Mouse (Mus musculus): ENCODE measurements around the gene Pitpnc1. TPM values are rescaled to one million over a fixed set of nuclear protein-coding genes. Genes with fewer than 3 reads are reported as not detected.

The Pitpnc1 gene
- polyA plus RNA-seq, 1 experiment: 14.0 TPM

- TF ChIP-seq CTCF (IDR thresholded peaks at IDR 0.05; ENCODE audit: control insufficient read depth, insufficient read depth, low read length): no peak
- TF ChIP-seq POLR2A (IDR thresholded peaks at IDR 0.05; ENCODE audit: borderline replicate concordance, control insufficient read depth, low read depth, low read length): no peak
- H3K27ac ChIP-seq (ENCODE audit: control insufficient read depth, insufficient read depth, low read depth, low read length, poor library complexity): peak overlapping the region; percentile 95
- peaks cover 4% of the 10 kb centered on the region for H3K4me1 ChIP-seq (ENCODE audit: control insufficient read depth, insufficient read depth, low read length)
- under 1% methylated on average over 11 of the region's 11 CpGs for WGBS
- H3K4me3 ChIP-seq (replicated peaks; ENCODE audit: control insufficient read depth, low read depth, low read length): peak overlapping the region; percentile 88
These were observed 697 bp upstream of the Pitpnc1 start for GRCm38 (mm10) chr11:107471071-107471720.

- peak overlapping the region; percentile 95 for H3K27ac ChIP-seq (ENCODE audit: control insufficient read depth, insufficient read depth, low read depth, low read length, poor library complexity)
- peaks cover 4% of the 10 kb centered on the region for H3K4me1 ChIP-seq (ENCODE audit: control insufficient read depth, insufficient read depth, low read length)
- WGBS: under 1% methylated on average over 59 of the region's 59 CpGs
- H3K4me3 ChIP-seq (replicated peaks; ENCODE audit: control insufficient read depth, low read depth, low read length): peak overlapping the region; percentile 88
- TF ChIP-seq POLR2A (IDR thresholded peaks at IDR 0.05; ENCODE audit: borderline replicate concordance, control insufficient read depth, low read depth, low read length) (0 out of 2 replicates have a peak, but pooled peaks have one; percentile 3), CTCF (IDR thresholded peaks at IDR 0.05; ENCODE audit: control insufficient read depth, insufficient read depth, low read length) (no peak)
These were observed 752 bp downstream of the Pitpnc1 start for GRCm38 (mm10) chr11:107469523-107470371.

GRCm38 (mm10) chr11:107469031-107469522, 1.4 kb downstream of the Pitpnc1 start:
- Histone ChIP-seq H3K4me3 (replicated peaks; ENCODE audit: control insufficient read depth, low read depth, low read length) (peak overlapping the region; percentile 88), H3K4me1 (ENCODE audit: control insufficient read depth, insufficient read depth, low read length) (peaks cover 4% of the 10 kb centered on the region), H3K27ac (ENCODE audit: control insufficient read depth, insufficient read depth, low read depth, low read length, poor library complexity) (peak overlapping the region; percentile 95)
- under 1% methylated on average over 38 of the region's 38 CpGs for WGBS
- TF ChIP-seq CTCF (IDR thresholded peaks at IDR 0.05; ENCODE audit: control insufficient read depth, insufficient read depth, low read length) (peak; percentile 66), POLR2A (IDR thresholded peaks at IDR 0.05; ENCODE audit: borderline replicate concordance, control insufficient read depth, low read depth, low read length) (no peak; the same call in 1 of the 2 replicates)

- Histone ChIP-seq H3K4me1 (ENCODE audit: control insufficient read depth, insufficient read depth, low read length) (peaks cover 4% of the 10 kb centered on the region), H3K4me3 (replicated peaks; ENCODE audit: control insufficient read depth, low read depth, low read length) (peak overlapping the region; percentile 88), H3K27ac (ENCODE audit: control insufficient read depth, insufficient read depth, low read depth, low read length, poor library complexity) (peak overlapping the region; percentile 95)
- TF ChIP-seq POLR2A (IDR thresholded peaks at IDR 0.05; ENCODE audit: borderline replicate concordance, control insufficient read depth, low read depth, low read length) (no peak), CTCF (IDR thresholded peaks at IDR 0.05; ENCODE audit: control insufficient read depth, insufficient read depth, low read length) (no peak)
- WGBS: 9% methylated on average over 16 of the region's 16 CpGs
These were observed 2.1 kb downstream of the Pitpnc1 start for GRCm38 (mm10) chr11:107468252-107469030.

GRCm38 (mm10) chr11:107466611-107467391, 3.7 kb downstream of the Pitpnc1 start:
- Histone ChIP-seq H3K27ac (ENCODE audit: control insufficient read depth, insufficient read depth, low read depth, low read length, poor library complexity) (no peak overlapping the region), H3K4me1 (ENCODE audit: control insufficient read depth, insufficient read depth, low read length) (peaks cover 4% of the 10 kb centered on the region), H3K4me3 (replicated peaks; ENCODE audit: control insufficient read depth, low read depth, low read length) (no peak overlapping the region)
- 68% methylated on average over 6 of the region's 6 CpGs for WGBS
- TF ChIP-seq CTCF (IDR thresholded peaks at IDR 0.05; ENCODE audit: control insufficient read depth, insufficient read depth, low read length): no peak
- TF ChIP-seq POLR2A (IDR thresholded peaks at IDR 0.05; ENCODE audit: borderline replicate concordance, control insufficient read depth, low read depth, low read length): no peak

GRCm38 (mm10) chr11:107465969-107466368, 4.5 kb downstream of the Pitpnc1 start:
- Histone ChIP-seq H3K27ac (ENCODE audit: control insufficient read depth, insufficient read depth, low read depth, low read length, poor library complexity) (no peak overlapping the region), H3K4me3 (replicated peaks; ENCODE audit: control insufficient read depth, low read depth, low read length) (no peak overlapping the region), H3K4me1 (ENCODE audit: control insufficient read depth, insufficient read depth, low read length) (peaks cover 4% of the 10 kb centered on the region)
- TF ChIP-seq POLR2A (IDR thresholded peaks at IDR 0.05; ENCODE audit: borderline replicate concordance, control insufficient read depth, low read depth, low read length) (no peak), CTCF (IDR thresholded peaks at IDR 0.05; ENCODE audit: control insufficient read depth, insufficient read depth, low read length) (no peak)
- WGBS: 0% methylated on average over 1 of the region's 1 CpGs

GRCm38 (mm10) chr11:107465041-107465440, 5.5 kb downstream of the Pitpnc1 start:
- Histone ChIP-seq H3K4me1 (ENCODE audit: control insufficient read depth, insufficient read depth, low read length) (peaks cover 4% of the 10 kb centered on the region), H3K27ac (ENCODE audit: control insufficient read depth, insufficient read depth, low read depth, low read length, poor library complexity) (no peak overlapping the region), H3K4me3 (replicated peaks; ENCODE audit: control insufficient read depth, low read depth, low read length) (no peak overlapping the region)
- TF ChIP-seq CTCF (IDR thresholded peaks at IDR 0.05; ENCODE audit: control insufficient read depth, insufficient read depth, low read length) (no peak), POLR2A (IDR thresholded peaks at IDR 0.05; ENCODE audit: borderline replicate concordance, control insufficient read depth, low read depth, low read length) (no peak)
- 80% methylated on average over 4 of the region's 4 CpGs for WGBS

Data from bone marrow, adult 2 months (tissue).